Mouse (Mus musculus): ENCODE measurements at regions not wholly inside any gene's neighbourhood (a gene's known extent, or its start where the extent isn't known, plus 50 kb on each side); places are given as distances from the start of the nearest gene placed in this dataset.
A peak's percentile ranks its signal among the peaks of the same experiment; 100 is the strongest.

DNA sequence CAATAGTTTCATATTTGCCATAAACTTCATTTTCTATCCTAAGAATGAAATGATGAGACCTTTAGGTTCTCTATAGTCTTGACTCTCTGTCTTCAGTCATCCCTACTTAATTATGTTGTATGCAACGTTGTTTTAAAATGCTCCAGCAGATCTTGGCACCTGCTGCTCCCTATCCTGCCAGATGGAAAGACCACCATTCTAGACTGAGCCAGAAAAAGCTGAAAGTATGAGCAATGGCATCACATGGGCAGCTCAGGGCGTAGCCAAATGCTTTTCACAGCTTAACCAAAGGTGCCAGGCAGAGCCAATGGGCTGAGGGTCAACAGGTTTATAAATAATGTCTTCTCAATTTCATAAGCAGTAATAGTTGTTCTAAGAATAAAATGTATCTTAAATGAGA lies 190.2 kb upstream of the Cdh20 start:
- H3K9ac ChIP-seq (ENCODE audit: low read length), result no peak overlapping the region
- H3K4me2 ChIP-seq (ENCODE audit: low read length), result no peak overlapping the region
- 65% methylated on average over 2 of the region's 2 CpGs for WGBS
- no peak overlapping the region for H3K27ac ChIP-seq (ENCODE audit: low read depth, low read length)
- DNase-seq (ENCODE audit: low spot score) (peak; percentile 23), ATAC-seq (peak; percentile 55; the same call in 1 of the 2 replicates)
- H3K9me3 ChIP-seq (replicated peaks; ENCODE audit: control insufficient read depth, low read length), result no peaks in the 10 kb centered on the region
- H3K4me1 ChIP-seq (ENCODE audit: control insufficient read depth, insufficient read depth, low read length), result no peaks in the 10 kb centered on the region
- H3K36me3 ChIP-seq (ENCODE audit: control insufficient read depth, insufficient read depth, low read length), result no peaks in the 10 kb centered on the region
- H3K4me3 ChIP-seq (ENCODE audit: low read depth, low read length), result no peak overlapping the region
- no peaks in the 10 kb centered on the region for H3K27me3 ChIP-seq (replicated peaks; ENCODE audit: control insufficient read depth, insufficient read depth, low read length)

DNA sequence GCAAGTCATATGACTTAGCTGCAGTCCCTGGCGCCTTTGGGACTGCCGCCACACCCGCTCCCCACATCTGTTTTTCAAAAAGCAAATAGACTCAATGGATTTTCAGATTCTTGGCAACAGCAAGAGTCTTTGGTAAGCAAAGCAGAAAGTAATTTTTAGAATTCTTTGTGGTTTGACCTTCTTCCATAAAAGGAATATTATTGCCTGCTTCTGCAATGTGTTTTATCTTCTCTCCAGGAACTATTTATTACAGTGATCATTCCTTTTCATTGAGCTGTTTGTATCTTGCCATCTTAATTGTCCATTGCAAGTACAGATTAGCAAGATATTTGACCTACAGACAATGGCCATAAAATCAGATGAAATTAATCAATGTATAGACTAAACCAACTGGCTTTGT lies 184.2 kb upstream of the Cdh20 start:
- Histone ChIP-seq H3K9me3 (replicated peaks; ENCODE audit: control insufficient read depth, low read length) (no peaks in the 10 kb centered on the region), H3K27ac (ENCODE audit: low read depth, low read length) (no peak overlapping the region), H3K36me3 (ENCODE audit: control insufficient read depth, insufficient read depth, low read length) (no peaks in the 10 kb centered on the region), H3K4me1 (ENCODE audit: control insufficient read depth, insufficient read depth, low read length) (no peaks in the 10 kb centered on the region), H3K27me3 (replicated peaks; ENCODE audit: control insufficient read depth, insufficient read depth, low read length) (no peaks in the 10 kb centered on the region), H3K9ac (ENCODE audit: low read length) (no peak overlapping the region), H3K4me3 (ENCODE audit: low read depth, low read length) (no peak overlapping the region), H3K4me2 (ENCODE audit: low read length) (no peak overlapping the region)
- ATAC-seq, result no peak
- no peak for DNase-seq (ENCODE audit: low spot score)
- 98% methylated on average over 3 of the region's 3 CpGs for WGBS

DNA sequence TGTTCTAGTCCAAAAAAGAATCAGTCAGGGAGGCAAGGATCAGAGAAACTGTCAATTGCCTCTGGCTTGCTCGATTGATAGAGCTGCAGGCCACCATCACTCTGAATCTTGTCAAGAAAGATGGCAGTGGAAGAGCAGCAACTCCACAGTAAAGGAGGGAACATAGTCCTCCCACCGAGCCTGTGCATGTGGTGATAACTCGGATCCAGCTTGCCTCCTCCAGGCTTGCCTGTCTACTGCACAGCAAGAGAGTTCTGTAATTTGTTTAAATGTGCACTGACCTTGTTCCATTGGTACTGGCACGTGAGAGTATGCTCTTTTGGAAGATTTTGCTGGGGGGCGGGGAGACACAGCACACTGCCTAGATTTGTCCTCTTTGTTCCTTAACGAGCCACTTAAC lies 181.3 kb upstream of the Cdh20 start:
- no peak overlapping the region for H3K9ac ChIP-seq (ENCODE audit: low read length)
- ATAC-seq, result no peak
- H3K27me3 ChIP-seq (replicated peaks; ENCODE audit: control insufficient read depth, insufficient read depth, low read length), result no peaks in the 10 kb centered on the region
- peak; percentile 11 for DNase-seq (ENCODE audit: low spot score)
- WGBS, result 46% methylated on average over 6 of the region's 6 CpGs
- no peak overlapping the region for H3K4me2 ChIP-seq (ENCODE audit: low read length)
- no peaks in the 10 kb centered on the region for H3K4me1 ChIP-seq (ENCODE audit: control insufficient read depth, insufficient read depth, low read length)
- no peaks in the 10 kb centered on the region for H3K36me3 ChIP-seq (ENCODE audit: control insufficient read depth, insufficient read depth, low read length)
- no peaks in the 10 kb centered on the region for H3K9me3 ChIP-seq (replicated peaks; ENCODE audit: control insufficient read depth, low read length)
- no peak overlapping the region for H3K27ac ChIP-seq (ENCODE audit: low read depth, low read length)
- no peak overlapping the region for H3K4me3 ChIP-seq (ENCODE audit: low read depth, low read length)

DNA sequence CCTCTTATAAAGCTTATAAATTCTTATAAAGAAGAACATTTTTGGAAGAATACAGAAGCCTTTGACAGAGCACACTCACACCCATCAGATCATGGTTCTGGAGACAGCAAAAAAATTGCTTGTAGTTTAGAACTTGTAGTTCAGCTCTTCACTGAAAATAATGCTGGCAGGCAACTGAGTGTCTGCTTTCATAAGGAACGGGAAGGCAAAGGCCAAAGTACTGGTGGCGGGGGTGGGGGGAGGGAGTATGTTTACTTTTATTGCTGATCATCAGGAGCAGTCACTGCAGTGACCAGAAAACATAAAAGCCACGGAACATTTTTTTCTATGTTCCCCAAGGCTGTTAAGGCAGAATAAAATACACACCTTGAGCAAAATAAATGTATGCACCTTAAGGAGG lies 163.0 kb upstream of the Cdh20 start:
- H3K36me3 ChIP-seq (ENCODE audit: control insufficient read depth, insufficient read depth, low read length), result no peaks in the 10 kb centered on the region
- DNase-seq (ENCODE audit: low spot score), result no peak
- WGBS, result 87% methylated on average over 3 of the region's 3 CpGs
- H3K27me3 ChIP-seq (replicated peaks; ENCODE audit: control insufficient read depth, insufficient read depth, low read length), result no peaks in the 10 kb centered on the region
- no peak overlapping the region for H3K9ac ChIP-seq (ENCODE audit: low read length)
- no peaks in the 10 kb centered on the region for H3K9me3 ChIP-seq (replicated peaks; ENCODE audit: control insufficient read depth, low read length)
- no peak overlapping the region for H3K4me3 ChIP-seq (ENCODE audit: low read depth, low read length)
- H3K27ac ChIP-seq (ENCODE audit: low read depth, low read length), result no peak overlapping the region
- H3K4me2 ChIP-seq (ENCODE audit: low read length), result no peak overlapping the region
- H3K4me1 ChIP-seq (ENCODE audit: control insufficient read depth, insufficient read depth, low read length), result no peaks in the 10 kb centered on the region
- no peak for ATAC-seq

DNA sequence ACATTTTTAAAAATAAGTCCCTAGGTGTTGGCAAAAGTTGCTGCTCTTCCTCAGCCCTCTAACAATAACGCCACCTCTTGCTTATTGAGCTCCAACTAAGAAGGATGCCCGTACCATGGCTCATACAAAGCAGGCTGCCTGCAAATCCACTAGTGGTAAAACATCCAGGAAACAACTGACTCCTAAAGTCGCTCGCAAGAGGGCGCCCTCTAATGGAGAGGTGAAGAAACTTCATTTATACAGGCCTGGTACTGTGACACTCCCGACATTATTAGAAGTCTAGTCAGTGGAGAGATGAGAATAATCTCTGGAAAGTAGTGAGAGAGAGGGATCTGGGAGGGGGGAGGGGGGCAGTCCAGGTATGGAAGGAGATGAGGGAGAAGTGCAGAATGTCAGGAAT lies 158.9 kb upstream of the Cdh20 start:
- ATAC-seq, result no peak
- DNase-seq (ENCODE audit: low spot score), result no peak
- Histone ChIP-seq H3K27ac (ENCODE audit: low read depth, low read length) (no peak overlapping the region), H3K36me3 (ENCODE audit: control insufficient read depth, insufficient read depth, low read length) (no peaks in the 10 kb centered on the region), H3K4me3 (ENCODE audit: low read depth, low read length) (no peak overlapping the region), H3K9ac (ENCODE audit: low read length) (no peak overlapping the region), H3K27me3 (replicated peaks; ENCODE audit: control insufficient read depth, insufficient read depth, low read length) (no peaks in the 10 kb centered on the region), H3K4me1 (ENCODE audit: control insufficient read depth, insufficient read depth, low read length) (no peaks in the 10 kb centered on the region), H3K4me2 (ENCODE audit: low read length) (no peak overlapping the region), H3K9me3 (replicated peaks; ENCODE audit: control insufficient read depth, low read length) (no peaks in the 10 kb centered on the region)
- WGBS, result 43% methylated on average over 6 of the region's 6 CpGs

DNA sequence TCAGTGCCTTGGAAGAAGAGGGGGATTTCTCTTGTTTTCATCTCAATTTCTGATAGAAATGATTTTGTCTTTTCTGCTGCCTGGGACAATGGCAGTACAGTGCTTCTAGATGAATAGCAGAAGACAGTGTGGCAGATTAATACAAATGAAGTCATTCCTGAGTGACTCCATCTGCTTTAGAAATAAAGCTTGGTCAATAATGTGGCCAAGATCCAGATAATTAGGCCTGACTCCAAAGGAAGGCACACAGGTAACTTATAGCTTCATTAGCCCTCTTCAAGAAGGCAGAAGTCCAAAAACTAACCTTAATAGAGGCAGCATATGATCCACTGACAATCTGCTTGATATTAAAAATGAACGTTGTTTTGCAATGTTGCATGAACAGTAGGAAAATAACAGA lies 151.0 kb upstream of the Cdh20 start:
- 64% methylated on average over 1 of the region's 1 CpGs for WGBS
- Histone ChIP-seq H3K4me3 (ENCODE audit: low read depth, low read length) (no peak overlapping the region), H3K4me1 (ENCODE audit: control insufficient read depth, insufficient read depth, low read length) (0 out of 2 replicates have a peak, but pooled peaks cover 2% of the 10 kb centered on the region), H3K27ac (ENCODE audit: low read depth, low read length) (no peak overlapping the region), H3K4me2 (ENCODE audit: low read length) (no peak overlapping the region), H3K36me3 (ENCODE audit: control insufficient read depth, insufficient read depth, low read length) (no peaks in the 10 kb centered on the region), H3K9ac (ENCODE audit: low read length) (no peak overlapping the region), H3K27me3 (replicated peaks; ENCODE audit: control insufficient read depth, insufficient read depth, low read length) (no peaks in the 10 kb centered on the region), H3K9me3 (replicated peaks; ENCODE audit: control insufficient read depth, low read length) (no peaks in the 10 kb centered on the region)
- ATAC-seq (0 out of 2 replicates have a peak, but pooled peaks have one; percentile 13), DNase-seq (ENCODE audit: low spot score) (peak; percentile 16)

DNA sequence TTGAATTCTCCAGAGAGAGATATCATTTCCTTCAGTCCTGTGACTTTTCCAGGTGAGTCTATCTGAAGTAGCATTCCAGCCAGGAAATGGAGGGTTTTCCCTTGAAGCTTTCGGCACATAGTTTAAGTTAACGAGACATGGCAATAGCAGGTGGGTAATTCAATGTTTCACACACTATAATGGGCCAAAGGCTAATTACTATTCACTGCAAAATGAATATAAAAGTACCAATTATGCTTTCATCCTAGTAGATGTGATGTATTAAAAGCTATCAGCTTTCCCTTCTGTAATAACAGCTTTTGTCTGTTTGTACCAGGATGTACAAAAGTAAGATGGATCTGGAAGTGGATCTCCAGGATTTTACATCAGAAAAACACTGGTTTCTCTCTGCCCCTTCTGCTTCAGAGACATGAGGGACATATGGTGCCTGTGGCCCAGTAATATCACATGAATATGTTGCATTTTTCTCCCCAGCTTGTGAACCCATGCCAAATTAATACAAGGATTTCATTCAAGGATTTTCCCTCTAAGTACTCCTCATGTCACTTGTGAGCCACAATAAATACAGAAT lies 148.4 kb upstream of the Cdh20 start:
- no peaks in the 10 kb centered on the region for H3K9me3 ChIP-seq (replicated peaks; ENCODE audit: control insufficient read depth, low read length)
- no peak overlapping the region for H3K4me2 ChIP-seq (ENCODE audit: low read length)
- H3K4me1 ChIP-seq (ENCODE audit: control insufficient read depth, insufficient read depth, low read length), result 0 out of 2 replicates have a peak, but pooled peaks cover 2% of the 10 kb centered on the region
- DNase-seq (ENCODE audit: low spot score) (peak; percentile 64), ATAC-seq (peak; percentile 79; the same call in 1 of the 2 replicates)
- H3K27me3 ChIP-seq (replicated peaks; ENCODE audit: control insufficient read depth, insufficient read depth, low read length), result no peaks in the 10 kb centered on the region
- H3K36me3 ChIP-seq (ENCODE audit: control insufficient read depth, insufficient read depth, low read length), result no peaks in the 10 kb centered on the region
- H3K27ac ChIP-seq (ENCODE audit: low read depth, low read length), result no peak overlapping the region
- H3K9ac ChIP-seq (ENCODE audit: low read length), result no peak overlapping the region
- 9% methylated on average over 2 of the region's 2 CpGs for whole genome bisulfite sequencing
- no peak overlapping the region for H3K4me3 ChIP-seq (ENCODE audit: low read depth, low read length)

DNA sequence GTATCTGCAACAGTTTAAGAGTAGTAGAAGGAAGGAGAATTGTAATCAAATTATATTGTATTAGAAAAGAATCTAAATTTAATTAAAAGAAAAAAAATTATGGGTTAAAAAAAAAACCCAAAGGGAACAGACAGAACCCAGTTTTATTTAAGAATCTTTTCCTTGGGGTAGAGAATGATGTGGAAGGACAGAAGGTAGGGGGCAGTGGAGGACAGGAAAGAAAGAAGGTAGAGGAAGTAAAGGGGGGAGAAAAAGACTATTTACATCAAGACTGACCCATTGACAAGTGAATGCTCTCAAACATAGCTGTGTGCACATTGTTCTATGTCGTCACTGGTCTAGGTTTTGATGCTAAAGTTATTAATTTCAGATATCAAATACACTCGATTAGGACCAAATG lies 142.8 kb upstream of the Cdh20 start:
- Histone ChIP-seq H3K4me1 (ENCODE audit: control insufficient read depth, insufficient read depth, low read length) (no peaks in the 10 kb centered on the region), H3K4me2 (ENCODE audit: low read length) (no peak overlapping the region), H3K9me3 (replicated peaks; ENCODE audit: control insufficient read depth, low read length) (no peaks in the 10 kb centered on the region), H3K27ac (ENCODE audit: low read depth, low read length) (no peak overlapping the region), H3K9ac (ENCODE audit: low read length) (no peak overlapping the region), H3K27me3 (replicated peaks; ENCODE audit: control insufficient read depth, insufficient read depth, low read length) (no peaks in the 10 kb centered on the region), H3K36me3 (ENCODE audit: control insufficient read depth, insufficient read depth, low read length) (no peaks in the 10 kb centered on the region), H3K4me3 (ENCODE audit: low read depth, low read length) (no peak overlapping the region)
- ATAC-seq (no peak), DNase-seq (ENCODE audit: low spot score) (no peak)
- 55% methylated on average over 2 of the region's 2 CpGs for WGBS

DNA sequence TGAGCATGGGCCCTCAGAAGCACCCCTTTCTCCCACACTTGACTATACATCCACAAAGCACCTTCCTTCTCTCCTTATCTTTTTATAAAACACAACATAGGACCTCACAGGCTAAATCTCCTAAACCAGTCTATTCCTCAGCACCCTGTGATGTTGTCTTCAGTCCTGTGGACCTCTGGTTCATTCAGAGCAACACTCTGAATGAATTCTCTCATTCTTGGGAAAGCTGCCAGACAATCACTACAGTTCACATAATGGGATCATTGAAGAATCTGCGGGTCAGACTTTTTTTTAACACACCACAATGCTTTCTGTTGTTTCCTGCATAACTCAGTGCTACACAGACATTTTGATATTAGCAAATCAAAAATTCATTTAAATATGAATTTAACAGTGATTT lies 115.9 kb upstream of the Cdh20 start:
- Histone ChIP-seq H3K27me3 (replicated peaks; ENCODE audit: control insufficient read depth, insufficient read depth, low read length) (no peaks in the 10 kb centered on the region), H3K4me3 (ENCODE audit: low read depth, low read length) (no peak overlapping the region), H3K4me2 (ENCODE audit: low read length) (no peak overlapping the region), H3K4me1 (ENCODE audit: control insufficient read depth, insufficient read depth, low read length) (no peaks in the 10 kb centered on the region), H3K9me3 (replicated peaks; ENCODE audit: control insufficient read depth, low read length) (no peaks in the 10 kb centered on the region), H3K27ac (ENCODE audit: low read depth, low read length) (no peak overlapping the region), H3K9ac (ENCODE audit: low read length) (no peak overlapping the region), H3K36me3 (ENCODE audit: control insufficient read depth, insufficient read depth, low read length) (no peaks in the 10 kb centered on the region)
- ATAC-seq (peak; percentile 48), DNase-seq (ENCODE audit: low spot score) (peak; percentile 70)
- 3% methylated on average over 1 of the region's 1 CpGs for WGBS
